Mouse (Mus musculus) G1E (cell line): ENCODE data around the gene Ndufa8. TPM values are rescaled to one million over a fixed set of nuclear protein-coding genes. Genes with fewer than 3 reads are reported as not detected.

Source experiments
- ATAC-seq: 2 replicates; pipeline ENCODE4 v1.8.0; 2016; ENCODE audit warnings: mild to moderate bottlenecking; ENCODE audit not compliant: insufficient number of reproducible peaks, poor library complexity, low FRiP score, severe bottlenecking; ENCODE audit errors: extremely low read depth
- DNase-seq: peaks from one replicate; pipeline ENCODE4 v3.0.0; 2012; ENCODE audit warnings: low spot score
- H3K27me3 ChIP-seq: 2 replicates; pipeline ENCODE4 v1.6.1; 2012; ENCODE audit warnings: mild to moderate bottlenecking, low read length, inconsistent platforms; ENCODE audit not compliant: insufficient read depth
- H3K36me3 ChIP-seq: replicated peaks from 2 replicates; pipeline ENCODE3; 2012; ENCODE audit warnings: mild to moderate bottlenecking, inconsistent platforms
- H3K4me1 ChIP-seq: 2 replicates; pipeline ENCODE4 v1.6.1; 2012; ENCODE audit warnings: low read depth, low read length, inconsistent platforms, mixed read lengths; ENCODE audit not compliant: insufficient read depth
- H3K4me3 ChIP-seq: 2 replicates; pipeline ENCODE4 v1.5.1; 2012; ENCODE audit warnings: low read depth, mild to moderate bottlenecking, inconsistent platforms, low read length, moderate library complexity, mixed read lengths
- H3K9me3 ChIP-seq: replicated peaks from 2 replicates; pipeline ENCODE4 v1.6.1; 2012; ENCODE audit warnings: inconsistent platforms
- CTCF ChIP-seq: IDR thresholded peaks from 2 replicates; pipeline ENCODE4 v1.5.1; 2012; ENCODE audit warnings: low read depth, low read length, inconsistent platforms, mixed read lengths
- GATA1 ChIP-seq: IDR thresholded peaks from 2 replicates; pipeline ENCODE4 v1.6.1; 2012; ENCODE audit warnings: borderline replicate concordance, low read length, inconsistent platforms, mixed read lengths
- GATA2 ChIP-seq: IDR thresholded peaks from 2 replicates; pipeline ENCODE4 v1.6.1; 2012; ENCODE audit warnings: low read depth, low read length, inconsistent platforms, borderline replicate concordance
- POLR2AphosphoS5 ChIP-seq: IDR thresholded peaks from 2 replicates; pipeline ENCODE4 v1.6.1; 2012; ENCODE audit warnings: low read depth, low read length, inconsistent platforms; ENCODE audit not compliant: insufficient replicate concordance
- TAL1 ChIP-seq: conservative IDR thresholded peaks from 2 replicates; pipeline ENCODE4 v1.6.1; 2012; ENCODE audit warnings: low read depth, low read length, inconsistent platforms, mixed read lengths
- polyA plus RNA-seq: library from polyadenylated mRNA; stranded (reverse); fragments of >175 nt; gene quantifications from 2 replicates; pipeline ENCODE4 v1.2.3, GENCODE M21; 2012
- total RNA-seq, 2 experiments: library from RNA; stranded (forward) in 1 of 2; stranded (reverse) in 1 of 2; fragments of 200-1000 nt in 1 of 2; fragments of >200 nt in 1 of 2; fragmentation: Nextera tagmentation in 1 of 2; gene quantifications; 2 replicates each; pipeline ENCODE4 v1.2.3; 2014 to 2017

The Ndufa8 gene
- total and polyA plus RNA-seq, 3 experiments: 18.2 to 44.9 (median 31.6) TPM

DNA sequence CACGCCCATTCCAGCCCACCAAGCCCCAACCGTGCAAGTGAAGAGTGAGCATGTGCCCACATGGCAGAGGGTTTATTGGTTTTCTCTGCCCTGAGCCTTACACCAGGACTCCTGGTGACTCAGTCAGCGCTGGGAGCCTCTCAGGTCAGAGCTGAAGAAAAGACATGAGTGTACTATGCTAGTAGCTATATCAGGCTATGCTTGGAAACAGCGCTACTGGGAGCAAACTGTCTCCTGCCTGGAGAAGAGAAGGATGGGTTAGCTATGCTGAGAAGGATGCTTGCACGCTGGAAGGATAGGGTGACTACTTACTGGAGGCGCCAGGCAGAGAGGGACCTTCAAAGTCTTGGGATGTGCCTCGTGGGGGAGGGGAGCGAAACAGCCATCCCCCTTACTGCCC is 38.6 kb downstream of the Ndufa8 start:
- H3K27me3 ChIP-seq: peaks cover 21% of the 10 kb centered on the region; the same call in 1 of the 2 replicates
- H3K4me1 ChIP-seq: peaks cover 2% of the 10 kb centered on the region
- DNase-seq: no peak
- H3K36me3 ChIP-seq: no peaks in the 10 kb centered on the region
- H3K4me3 ChIP-seq: no peak overlapping the region
- ATAC-seq: no peak
- no peaks in the 10 kb centered on the region for H3K9me3 ChIP-seq
- no peak for TF ChIP-seq GATA1

DNA sequence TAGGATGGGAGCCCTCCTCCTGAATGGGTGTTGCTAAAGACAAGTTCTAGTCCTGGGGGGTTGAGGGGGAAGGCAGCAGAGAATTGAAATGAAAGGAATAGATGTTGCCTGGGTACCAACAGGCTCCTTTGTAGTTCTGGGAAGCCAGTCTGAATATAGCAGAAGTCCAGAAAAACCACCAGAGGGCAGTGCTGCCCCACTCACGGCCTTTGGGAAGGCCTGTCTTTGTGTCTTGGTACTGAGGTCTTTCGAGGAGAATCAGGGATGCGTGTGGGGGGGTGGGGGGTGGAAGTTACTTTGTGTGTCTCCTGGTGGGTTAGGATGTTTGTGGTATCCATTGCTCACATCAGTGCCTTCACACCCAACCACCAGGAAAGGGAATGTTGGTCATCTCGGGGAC is 39.8 kb downstream of the Ndufa8 start:
- H3K27me3 ChIP-seq: peaks cover 25% of the 10 kb centered on the region; the same call in 1 of the 2 replicates
- no peak overlapping the region for H3K4me3 ChIP-seq
- ATAC-seq (no peak; the same call in 1 of the 2 replicates), DNase-seq (peak; percentile 57)
- no peaks in the 10 kb centered on the region for H3K9me3 ChIP-seq
- TF ChIP-seq GATA2 (no peak), CTCF (peak; percentile 39; the same call in 1 of the 2 replicates)
- H3K4me1 ChIP-seq: peaks cover 2% of the 10 kb centered on the region
- no peaks in the 10 kb centered on the region for H3K36me3 ChIP-seq

DNA sequence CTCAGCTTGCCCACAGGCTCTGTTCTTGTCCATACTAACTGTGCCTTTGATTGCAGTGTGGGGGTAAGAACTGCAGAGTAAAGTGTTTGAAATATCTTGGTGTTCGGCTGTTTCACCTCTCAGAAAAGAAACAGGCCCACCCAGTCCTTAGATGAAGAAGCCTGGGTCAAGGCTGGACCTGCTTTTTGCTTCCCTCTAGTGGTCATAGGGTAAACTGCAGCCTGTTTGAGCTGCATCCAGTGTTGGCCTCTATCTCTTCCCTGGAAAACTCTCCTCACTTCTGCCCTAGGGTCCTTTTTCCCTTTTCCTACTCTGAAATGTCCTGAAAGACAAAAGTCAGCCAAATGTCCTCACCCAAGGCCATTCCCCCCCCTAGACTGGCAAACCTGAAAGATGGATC is 41.1 kb downstream of the Ndufa8 start:
- TF ChIP-seq TAL1 (no peak), CTCF (peak; percentile 80), GATA2 (no peak), GATA1 (no peak), POLR2AphosphoS5 (no peak)
- no peaks in the 10 kb centered on the region for H3K9me3 ChIP-seq
- no peak overlapping the region for H3K4me3 ChIP-seq
- DNase-seq (peak; percentile 55), ATAC-seq (no peak)
- H3K36me3 ChIP-seq: no peaks in the 10 kb centered on the region
- H3K4me1 ChIP-seq: peaks cover 2% of the 10 kb centered on the region
- H3K27me3 ChIP-seq: peaks cover 29% of the 10 kb centered on the region; the same call in 1 of the 2 replicates

DNA sequence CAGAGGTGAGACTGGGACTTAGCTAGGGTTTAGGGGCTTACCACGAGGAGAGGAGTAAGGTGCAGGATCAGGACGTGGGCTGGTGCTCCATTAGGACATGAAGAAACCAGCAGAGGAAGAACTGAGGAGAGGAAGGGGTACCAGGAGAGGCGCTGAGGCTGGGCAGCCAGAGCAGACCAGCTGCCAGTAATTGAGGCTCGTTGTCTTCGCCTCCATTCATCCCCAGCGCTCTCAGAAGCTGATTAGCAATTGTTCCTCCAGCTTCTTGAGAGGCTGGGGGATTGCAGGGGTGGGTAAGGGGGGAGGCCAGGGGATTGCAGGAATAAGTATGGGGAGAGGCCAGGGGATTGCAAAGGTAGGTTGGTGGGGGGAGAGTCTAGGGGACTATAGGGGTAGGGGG is 47.0 kb downstream of the Ndufa8 start:
- ATAC-seq: no peak
- no peak overlapping the region for H3K4me3 ChIP-seq
- DNase-seq: no peak
- H3K4me1 ChIP-seq: no peaks in the 10 kb centered on the region; the same call in 1 of the 2 replicates
- H3K9me3 ChIP-seq: no peaks in the 10 kb centered on the region
- peaks cover 49% of the 10 kb centered on the region for H3K27me3 ChIP-seq
- H3K36me3 ChIP-seq: no peaks in the 10 kb centered on the region
- TF ChIP-seq CTCF (no peak), POLR2AphosphoS5 (no peak), GATA1 (no peak), TAL1 (no peak), GATA2 (no peak)

DNA sequence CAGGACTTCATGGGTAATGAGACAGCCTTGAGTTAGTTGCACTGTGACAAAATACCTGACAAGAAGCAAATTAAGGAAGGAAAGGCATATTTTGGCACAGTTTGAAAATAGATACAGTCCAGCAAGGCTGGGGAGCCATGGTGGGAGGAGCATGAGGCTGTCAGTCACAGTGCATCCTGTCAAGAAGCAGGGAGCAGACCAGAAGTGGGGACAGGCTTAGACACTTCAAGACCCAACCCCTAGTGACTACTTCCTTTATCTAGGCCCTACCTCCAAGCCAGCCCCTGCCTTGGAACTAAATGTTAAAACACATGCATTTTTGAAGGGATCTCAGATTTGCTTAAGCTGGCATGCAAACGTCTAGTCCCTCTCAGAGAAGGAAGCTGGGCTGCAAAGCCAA is 48.8 kb downstream of the Ndufa8 start:
- DNase-seq (no peak), ATAC-seq (no peak)
- no peaks in the 10 kb centered on the region for H3K4me1 ChIP-seq
- no peaks in the 10 kb centered on the region for H3K9me3 ChIP-seq
- TF ChIP-seq CTCF (no peak), TAL1 (no peak), GATA1 (no peak), GATA2 (no peak), POLR2AphosphoS5 (no peak)
- no peak overlapping the region for H3K4me3 ChIP-seq
- no peaks in the 10 kb centered on the region for H3K36me3 ChIP-seq
- peaks cover 53% of the 10 kb centered on the region for H3K27me3 ChIP-seq

DNA sequence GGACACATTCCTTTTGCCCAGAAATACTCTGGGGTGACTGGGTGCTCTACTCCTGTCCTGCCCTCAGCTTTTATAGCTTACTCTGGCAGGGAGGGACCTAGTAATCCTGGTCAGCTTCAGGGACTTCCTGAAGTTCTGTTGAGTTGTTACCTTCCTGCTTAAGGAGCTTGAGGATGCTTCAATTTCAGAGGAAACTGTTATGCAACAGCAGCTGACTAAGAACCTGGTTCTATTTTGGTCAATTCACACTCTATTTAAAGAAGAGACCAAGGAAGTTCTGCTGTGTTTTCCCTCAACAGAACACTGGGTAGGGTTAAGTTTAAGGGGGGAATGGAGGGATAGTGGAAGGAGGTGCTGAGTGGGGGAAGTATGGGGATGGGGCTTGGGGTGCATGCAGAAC is 50.0 kb downstream of the Ndufa8 start:
- no peak for ATAC-seq
- H3K4me3 ChIP-seq: no peak overlapping the region
- peaks cover 58% of the 10 kb centered on the region for H3K27me3 ChIP-seq
- no peaks in the 10 kb centered on the region for H3K4me1 ChIP-seq
- TF ChIP-seq GATA1 (no peak), CTCF (no peak), TAL1 (no peak), GATA2 (no peak)
- no peak for DNase-seq
- no peaks in the 10 kb centered on the region for H3K36me3 ChIP-seq
- no peaks in the 10 kb centered on the region for H3K9me3 ChIP-seq

DNA sequence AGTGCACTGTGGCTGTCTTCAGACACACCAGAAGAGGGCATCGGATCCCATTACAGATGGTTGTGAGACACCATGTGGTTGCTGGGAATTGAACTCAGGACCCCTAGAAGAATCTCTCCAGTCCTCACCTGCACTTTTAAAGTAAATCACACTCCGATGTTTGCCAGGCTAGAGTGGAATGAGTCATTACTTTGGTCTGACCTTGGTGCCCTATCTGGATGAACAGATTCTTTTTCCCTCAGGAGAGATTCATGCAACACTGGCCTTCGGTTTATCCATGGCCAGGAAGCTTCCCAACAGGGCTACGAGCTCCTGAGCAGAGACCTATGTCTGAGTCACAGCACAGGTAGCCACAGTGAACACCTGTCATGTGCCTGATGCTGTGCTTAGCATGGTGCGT is 50.8 kb downstream of the Ndufa8 start:
- DNase-seq (no peak), ATAC-seq (no peak)
- TF ChIP-seq GATA2 (no peak), POLR2AphosphoS5 (no peak), CTCF (no peak), GATA1 (no peak), TAL1 (no peak)
- Histone ChIP-seq H3K4me1 (no peaks in the 10 kb centered on the region), H3K36me3 (no peaks in the 10 kb centered on the region), H3K27me3 (peaks cover 56% of the 10 kb centered on the region), H3K4me3 (no peak overlapping the region), H3K9me3 (no peaks in the 10 kb centered on the region)
